Mouse (Mus musculus): ENCODE measurements around the gene Chchd10. TPM values are rescaled to one million over a fixed set of nuclear protein-coding genes. Genes with fewer than 3 reads are reported as not detected.
A peak's percentile ranks its signal among the peaks of the same experiment; 100 is the strongest.

Gene Chchd10
- total RNA-seq, 2 experiments from 2014 or later: 328 to 340 TPM

DNA sequence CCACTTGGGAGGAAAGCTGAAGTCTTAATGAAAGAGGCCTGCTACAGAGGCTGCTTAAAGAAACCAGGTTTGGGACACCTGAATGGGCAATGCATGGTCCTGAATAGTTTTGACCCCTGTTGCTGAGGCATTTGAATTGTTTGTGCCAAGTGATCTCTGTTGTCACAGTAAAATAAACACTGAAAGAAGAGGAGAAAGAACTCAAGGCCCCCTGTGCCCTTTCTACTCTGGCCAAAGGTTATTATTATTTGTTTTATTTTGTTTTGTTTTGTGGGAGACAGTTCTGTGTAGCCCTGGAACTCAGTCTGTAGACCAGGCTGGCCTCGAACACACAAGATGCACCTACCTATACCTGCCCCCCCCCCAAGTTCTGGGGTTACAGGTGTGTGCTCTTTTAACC is 2.1 kb downstream of the Chchd10 start:
- no peak for TF ChIP-seq CTCF (conservative IDR thresholded peaks at IDR 0.05)
- no peak overlapping the region; the same call in 1 of the 2 replicates for H3K27ac ChIP-seq
- peak overlapping the region; percentile 84; the same call in 1 of the 2 replicates for H3K4me3 ChIP-seq
- DNase-seq (ENCODE audit: low spot score in 2 of 2): no peak

DNA sequence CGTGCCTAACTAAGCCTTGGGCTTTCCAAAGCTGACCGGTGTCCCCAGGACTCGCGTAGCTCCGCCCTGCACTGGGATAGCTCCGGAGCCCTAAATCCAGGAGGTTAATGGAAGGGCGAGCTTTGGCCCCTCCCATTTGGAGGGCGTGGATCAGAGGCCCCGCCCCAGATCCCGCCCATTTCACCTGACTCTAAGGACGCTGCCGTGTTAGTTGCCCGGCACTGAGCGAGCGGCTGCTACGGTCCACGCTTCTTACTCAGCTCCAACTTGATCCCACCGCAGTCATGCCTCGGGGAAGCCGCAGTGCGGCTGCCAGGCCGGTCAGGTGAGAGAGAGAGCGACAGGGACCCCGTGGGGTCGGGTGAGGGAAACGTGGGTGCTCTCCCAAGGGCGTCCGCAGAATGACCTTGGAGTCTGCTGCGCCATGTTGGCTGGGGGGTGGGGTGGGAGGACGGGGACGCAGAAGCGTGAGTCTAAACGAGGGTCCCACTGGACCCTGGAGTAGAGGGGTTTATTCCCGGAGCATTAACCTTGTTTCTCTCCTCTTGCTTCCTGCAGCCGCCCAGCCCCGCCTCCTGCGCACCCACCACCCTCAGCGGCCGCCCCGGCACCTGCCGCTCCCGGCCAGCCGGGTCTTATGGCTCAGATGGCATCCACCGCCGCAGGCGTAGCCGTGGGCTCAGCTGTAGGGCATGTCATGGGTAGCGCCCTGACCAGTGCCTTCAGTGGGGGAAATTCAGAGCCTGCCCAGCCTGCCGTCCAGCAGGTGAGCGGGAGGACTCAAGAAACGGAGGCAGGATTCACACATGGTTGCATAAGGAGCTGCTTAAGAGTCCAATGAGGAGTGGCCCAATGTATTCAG is 3.0 kb downstream of the Chchd10 start, which contains the start of gene Mmp11:
Gene Mmp11 (minus strand): TSS at position 817 of the 862 bp plus-strand sequence.
- Histone ChIP-seq H3K4me3 (peak within 1 kb of the TSS; percentile 84), H3K27ac (peak within 1 kb of the TSS; percentile 89)
- TF ChIP-seq CTCF (conservative IDR thresholded peaks at IDR 0.05): no peak
- DNase-seq (ENCODE audit: low spot score in 2 of 2): peak; percentile 67 to 78

DNA sequence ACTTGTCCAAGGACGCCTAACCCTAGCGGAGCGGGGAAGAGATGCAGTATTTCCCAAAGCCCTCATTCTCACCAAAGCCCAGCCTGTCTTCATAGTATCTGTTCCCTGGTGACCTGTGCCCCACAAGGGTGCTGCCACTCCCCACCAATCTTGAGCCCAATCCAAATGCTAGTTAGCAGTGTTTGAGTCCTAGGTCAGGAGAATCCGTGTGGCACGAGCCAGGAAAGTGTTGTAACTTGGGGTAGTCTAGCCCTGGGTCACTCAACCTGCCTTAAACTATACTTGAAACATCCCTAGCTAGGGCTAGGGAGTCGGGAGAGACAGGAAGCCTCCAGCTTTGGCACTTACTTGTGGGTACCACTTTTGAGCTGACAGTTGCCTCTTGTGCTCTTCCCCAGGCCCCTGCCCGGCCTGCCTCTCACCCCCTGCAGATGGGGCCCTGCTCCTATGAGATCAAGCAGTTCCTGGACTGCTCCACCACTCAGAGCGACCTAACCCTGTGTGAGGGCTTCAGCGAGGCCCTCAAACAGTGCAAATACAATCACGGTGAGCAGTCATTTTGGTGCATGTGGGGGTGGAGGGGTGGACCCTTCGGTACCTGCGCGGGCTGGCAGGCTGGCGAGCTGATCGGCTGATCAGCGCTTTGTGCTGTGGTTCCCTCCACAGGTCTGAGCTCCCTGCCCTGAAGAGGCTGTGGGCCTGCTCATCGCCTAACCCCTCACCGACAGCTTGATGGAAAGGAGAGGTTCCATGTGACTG is 4.2 kb downstream of the Chchd10 start:
- TF ChIP-seq CTCF (conservative IDR thresholded peaks at IDR 0.05): no peak
- Histone ChIP-seq H3K4me3 (peak overlapping the region; percentile 84), H3K27ac (peak overlapping the region; percentile 89; the same call in 1 of the 2 replicates)
- no peak for DNase-seq (ENCODE audit: low spot score in 2 of 2)

DNA sequence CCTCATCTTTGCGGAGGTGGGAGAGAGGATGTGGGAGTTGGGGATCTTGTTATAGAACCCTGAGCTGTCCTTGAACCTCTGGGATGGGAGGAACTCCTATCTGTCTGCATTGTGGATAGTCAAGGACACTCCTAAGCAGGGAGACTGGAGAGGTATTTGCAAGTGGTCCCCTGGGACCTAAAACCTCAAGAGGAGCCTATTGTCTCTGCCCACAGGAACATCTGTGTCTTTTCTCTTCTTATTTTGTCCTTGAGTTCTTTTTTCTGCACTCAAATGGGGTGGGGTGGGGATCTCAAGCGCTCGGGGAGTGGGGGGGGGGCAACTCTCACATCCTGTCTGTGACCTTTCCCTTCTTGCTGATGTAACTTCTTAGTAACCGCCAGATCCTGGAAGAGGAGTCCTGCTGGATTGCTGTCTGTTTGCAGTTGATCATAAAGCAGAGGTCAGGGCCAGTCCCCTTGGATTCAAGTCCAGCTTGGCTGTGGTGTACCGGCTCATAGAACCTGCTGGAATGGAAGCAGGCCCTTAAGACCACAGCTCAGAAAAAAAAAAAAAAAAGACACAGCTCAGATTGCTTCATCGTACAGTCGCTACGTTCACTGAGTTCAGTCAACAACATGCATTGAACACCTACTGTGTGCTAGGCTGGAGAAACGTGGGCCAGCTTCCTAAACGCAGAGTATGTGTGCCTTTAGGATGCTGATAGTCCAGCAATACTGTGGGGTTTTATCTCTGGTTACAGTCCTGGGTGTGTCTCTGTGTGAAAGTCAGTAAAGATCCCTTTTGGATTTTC is 5.1 kb downstream of the Chchd10 start:
- H3K4me3 ChIP-seq: no peak overlapping the region
- no peak for DNase-seq (ENCODE audit: low spot score in 2 of 2)
- no peak for TF ChIP-seq CTCF (conservative IDR thresholded peaks at IDR 0.05)
- H3K27ac ChIP-seq: no peak overlapping the region

GRCm38 (mm10) chr10:75939481-75940234 is 6.7 kb downstream of the Chchd10 start:
- Histone ChIP-seq H3K27ac (no peak overlapping the region), H3K4me3 (no peak overlapping the region)
- DNase-seq (ENCODE audit: low spot score in 2 of 2): peak in 1 of 2 experiments; percentile 43
- no peak for TF ChIP-seq CTCF (conservative IDR thresholded peaks at IDR 0.05)

- no peak within 1 kb of the TSS for H3K27ac ChIP-seq
- no peak within 1 kb of the TSS for H3K4me3 ChIP-seq
- no peak for DNase-seq (ENCODE audit: low spot score in 2 of 2)
- TF ChIP-seq CTCF (conservative IDR thresholded peaks at IDR 0.05): no peak
These were observed 7.6 kb downstream of the Chchd10 start, which contains the start of gene Gm867 for GRCm38 (mm10) chr10:75940520-75940919. Gene Gm867, minus strand, starts transcription at chr10:75940672.

- H3K27ac ChIP-seq: no peak overlapping the region
- DNase-seq (ENCODE audit: low spot score in 2 of 2): no peak
- TF ChIP-seq CTCF (conservative IDR thresholded peaks at IDR 0.05): no peak
These were observed 8.3 kb downstream of the Chchd10 start for GRCm38 (mm10) chr10:75941042-75941824.

DNA sequence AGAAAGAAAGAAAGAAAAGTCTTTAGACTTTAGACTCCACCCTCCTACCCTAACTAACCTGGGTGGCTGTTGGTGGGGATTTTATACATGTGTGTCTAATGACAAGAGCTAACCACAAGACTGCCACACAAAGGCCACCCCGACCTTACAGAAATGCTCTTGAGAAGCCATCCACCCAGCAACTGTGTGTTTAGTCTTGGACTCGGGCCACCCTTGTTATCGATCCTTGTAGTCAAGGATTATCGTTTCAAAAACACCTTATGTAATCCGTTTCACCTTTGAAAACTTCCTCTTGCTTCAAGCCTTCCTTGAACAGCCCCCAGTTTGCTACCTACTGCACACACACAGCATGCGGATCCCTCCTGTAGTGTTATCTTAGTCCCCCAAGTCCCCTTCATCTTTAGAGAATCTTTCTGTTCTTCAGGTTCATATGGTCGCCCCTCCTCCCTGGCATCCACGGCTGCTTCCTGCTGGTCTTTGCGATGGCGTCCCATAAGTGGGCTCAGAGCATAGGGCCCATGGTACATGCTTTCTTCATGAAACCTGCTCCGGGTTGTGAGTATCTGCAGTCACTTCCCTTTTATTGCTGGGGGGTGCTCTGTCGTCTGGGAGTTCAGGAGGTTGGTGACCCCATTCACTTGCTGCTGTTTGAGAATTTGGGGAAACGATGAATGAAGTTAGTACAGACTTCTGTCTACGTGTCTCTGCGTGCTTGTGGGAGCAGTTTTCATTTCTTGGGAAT is 10.0 kb downstream of the Chchd10 start, which contains the start of gene Vpreb3:
Gene Vpreb3 (plus strand): TSS at position 322 of the 742 bp plus-strand sequence.
- DNase-seq (ENCODE audit: low spot score in 2 of 2): no peak
- H3K4me3 ChIP-seq: no peak within 1 kb of the TSS
- TF ChIP-seq CTCF (conservative IDR thresholded peaks at IDR 0.05): no peak
- 0 out of 2 replicates have a peak within 1 kb of the TSS, but pooled peaks have one; percentile 5 for H3K27ac ChIP-seq

More at GRCm38 (mm10) chr10:75941042-75941824, 8.3 kb downstream of the Chchd10 start:
- no peak overlapping the region for H3K4me3 ChIP-seq

DNA sequence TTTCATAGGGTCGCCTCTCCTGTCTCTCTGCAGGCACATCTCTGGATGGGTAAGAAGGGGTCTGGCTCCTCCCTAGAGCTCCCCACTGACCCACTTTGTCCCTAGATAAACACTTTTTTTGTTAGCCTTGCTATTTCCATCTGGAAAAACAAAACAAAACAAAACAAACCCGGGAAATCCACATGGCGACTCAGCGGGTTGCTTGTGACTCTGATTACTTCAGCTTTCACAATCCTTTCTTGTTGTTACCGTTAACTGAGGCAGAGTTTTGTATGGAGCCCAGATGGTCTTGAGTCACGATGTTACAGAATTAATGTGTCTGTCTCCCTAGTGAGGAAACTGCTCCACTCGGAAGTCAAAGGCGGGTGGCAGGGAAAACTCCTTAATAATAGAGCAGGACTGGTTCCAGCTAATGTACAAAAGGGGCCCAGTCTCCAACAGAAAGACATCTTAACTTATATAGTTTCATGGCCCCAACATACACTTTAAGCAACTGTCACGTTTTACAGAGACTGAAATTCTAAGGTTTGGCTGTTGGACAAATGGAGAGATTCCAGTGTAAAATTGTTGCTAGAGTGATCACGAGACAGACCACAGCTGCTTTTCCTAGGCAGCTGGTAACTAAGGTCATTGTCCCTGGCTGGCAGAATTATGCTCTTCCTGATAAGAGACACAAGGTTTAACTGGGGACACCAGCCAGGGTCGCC is 11.3 kb downstream of the Chchd10 start:
- peak; percentile 43 to 60 for DNase-seq (ENCODE audit: low spot score in 2 of 2)
- Histone ChIP-seq H3K27ac (0 out of 2 replicates have a peak overlapping the region, but pooled peaks have one; percentile 5), H3K4me3 (no peak overlapping the region)
- no peak for TF ChIP-seq CTCF (conservative IDR thresholded peaks at IDR 0.05)

GRCm38 (mm10) chr10:75945213-75945612 is 12.3 kb downstream of the Chchd10 start:
- Histone ChIP-seq H3K27ac (no peak overlapping the region), H3K4me3 (no peak overlapping the region)
- DNase-seq (ENCODE audit: low spot score in 2 of 2): no peak
- TF ChIP-seq CTCF (conservative IDR thresholded peaks at IDR 0.05): no peak

Data from layer of hippocampus, adult 2 months (tissue).